ENCODE assay signal across 8 mouse cellular contexts in the genomic region with DNA sequence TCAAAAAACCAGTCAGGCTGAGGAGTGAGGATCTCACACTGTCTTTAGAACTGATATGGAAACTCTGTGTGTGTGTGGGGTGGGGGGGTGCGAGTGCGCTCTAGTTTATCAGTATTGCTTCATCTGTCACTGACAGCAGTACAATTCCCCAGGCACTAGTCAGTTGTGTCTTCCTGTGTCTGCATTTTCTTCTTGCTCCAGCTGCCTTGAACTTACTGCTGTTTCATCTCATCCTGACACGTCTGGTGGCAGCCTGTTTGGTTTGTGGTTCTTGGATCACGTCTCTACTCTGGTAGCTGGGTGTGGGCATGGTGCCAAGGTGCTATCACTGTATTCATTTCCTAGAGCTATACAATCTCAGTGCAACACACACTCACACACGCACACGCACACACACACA.
DNase-seq lines count a peak whose midpoint lies in the region; ATAC-seq and TF ChIP-seq lines count a peak whose summit lies in the region.

No protein-coding gene starts in this region.

- H3K27ac ChIP-seq in hindbrain, embryonic 16.5 days (ENCODE audit: low read depth, low read length): no peak overlapping the region
- H3K27ac ChIP-seq in hindbrain, embryonic 11.5 days (ENCODE audit: low read depth, low read length): no peak overlapping the region
- no peak overlapping the region for H3K27ac ChIP-seq in embryonic facial prominence, embryonic 14.5 days (replicated peaks; ENCODE audit: low read depth, low read length)

- no peak overlapping the region for H3K9ac ChIP-seq in hindbrain, embryonic 16.5 days (ENCODE audit: low read depth, low read length)
- H3K9ac ChIP-seq in hindbrain, embryonic 11.5 days (ENCODE audit: low read depth, low read length): no peak overlapping the region
- H3K9ac ChIP-seq in embryonic facial prominence, embryonic 14.5 days (ENCODE audit: low read depth, low read length): no peak overlapping the region

- no peaks in the 10 kb centered on the region for H3K27me3 ChIP-seq in hindbrain, embryonic 16.5 days (replicated peaks; ENCODE audit: control insufficient read depth, insufficient read depth, low read length)
- no peaks in the 10 kb centered on the region for H3K27me3 ChIP-seq in hindbrain, embryonic 11.5 days (ENCODE audit: control insufficient read depth, insufficient read depth, low read length)
- no peaks in the 10 kb centered on the region for H3K27me3 ChIP-seq in Patski
- no peaks in the 10 kb centered on the region for H3K27me3 ChIP-seq in embryonic facial prominence, embryonic 14.5 days (replicated peaks; ENCODE audit: control insufficient read depth, insufficient read depth, low read length)

- in situ Hi-C loops in Patski (cut with MboI; ENCODE audit: low pct_unique_long_range_greater_than_20kb): no loop called here

- no peak overlapping the region for H3K4me3 ChIP-seq in hindbrain, embryonic 16.5 days (ENCODE audit: low read length)
- H3K4me3 ChIP-seq in hindbrain, embryonic 11.5 days (ENCODE audit: low read depth, low read length): no peak overlapping the region
- H3K4me3 ChIP-seq in embryonic facial prominence, embryonic 14.5 days (ENCODE audit: low read depth, low read length): no peak overlapping the region

- no peak for TF ChIP-seq CTCF in Patski (IDR thresholded peaks at IDR 0.05)

- H3K4me1 ChIP-seq in hindbrain, embryonic 16.5 days (ENCODE audit: control insufficient read depth, insufficient read depth, low read depth, low read length): peaks cover 13% of the 10 kb centered on the region
- no peaks in the 10 kb centered on the region; the same call in 1 of the 2 replicates for H3K4me1 ChIP-seq in hindbrain, embryonic 11.5 days (replicated peaks; ENCODE audit: control insufficient read depth, insufficient read depth, low read length)
- peaks cover 34% of the 10 kb centered on the region for H3K4me1 ChIP-seq in embryonic facial prominence, embryonic 14.5 days (ENCODE audit: control insufficient read depth, insufficient read depth, low read length)

- no peak for DNase-seq in hindbrain, embryonic 11.5 days (ENCODE audit: low spot score)
- DNase-seq in Patski (ENCODE audit: low read depth, low spot score): no peak
- DNase-seq in embryonic facial prominence, embryonic 14.5 days (ENCODE audit: low spot score): peak; percentile 79
- peak; percentile 35 for DNase-seq in kidney, adult 18-20 months
- DNase-seq in lung, postnatal 14 days: peak; percentile 68
- DNase-seq in embryo, embryonic 11 days: no peak

- POLR2A ChIA-PET in Patski (lab: Charles Lee): no interaction called here

- no peaks in the 10 kb centered on the region for H3K9me3 ChIP-seq in hindbrain, embryonic 16.5 days (ENCODE audit: control insufficient read depth, low read length)
- no peaks in the 10 kb centered on the region for H3K9me3 ChIP-seq in hindbrain, embryonic 11.5 days (ENCODE audit: control insufficient read depth, low read length)
- no peaks in the 10 kb centered on the region for H3K9me3 ChIP-seq in embryonic facial prominence, embryonic 14.5 days (ENCODE audit: control insufficient read depth, low read length)

- ATAC-seq in hindbrain, embryonic 16.5 days: peak; percentile 35; the same call in 1 of the 2 replicates
- no peak for ATAC-seq in hindbrain, embryonic 11.5 days (ENCODE audit: low FRiP score)
- ATAC-seq in Patski: peak; percentile 44
- ATAC-seq in embryonic facial prominence, embryonic 14.5 days (ENCODE audit: low read depth): peak; percentile 44; the same call in 1 of the 2 replicates
- ATAC-seq in granulocyte monocyte progenitor cell, adult 5-6 weeks (replicated peaks; ENCODE audit: poor library complexity, severe bottlenecking): no peak

- H3K36me3 ChIP-seq in hindbrain, embryonic 16.5 days (ENCODE audit: control insufficient read depth, insufficient read depth, low read length): no peaks in the 10 kb centered on the region
- no peaks in the 10 kb centered on the region for H3K36me3 ChIP-seq in hindbrain, embryonic 11.5 days (ENCODE audit: control insufficient read depth, insufficient read depth, low read length)
- H3K36me3 ChIP-seq in embryonic facial prominence, embryonic 14.5 days (ENCODE audit: control insufficient read depth, insufficient read depth, low read length): no peaks in the 10 kb centered on the region

- H3K4me2 ChIP-seq in hindbrain, embryonic 16.5 days (ENCODE audit: low read length): no peak overlapping the region
- no peak overlapping the region for H3K4me2 ChIP-seq in hindbrain, embryonic 11.5 days (replicated peaks; ENCODE audit: low read depth, low read length)
- no peak overlapping the region for H3K4me2 ChIP-seq in embryonic facial prominence, embryonic 14.5 days (ENCODE audit: low read depth, low read length)

- CTCF ChIA-PET in Patski (lab: Charles Lee): no interaction called here

- WGBS in hindbrain, embryonic 16.5 days: 55% methylated on average over 6 of the region's 6 CpGs
- WGBS in hindbrain, embryonic 11.5 days: 83% methylated on average over 6 of the region's 6 CpGs
- 42% methylated on average over 6 of the region's 6 CpGs for WGBS in embryonic facial prominence, embryonic 14.5 days

Comparison
In these comparisons a context has a peak if more than half of its experiments do, and no peak if none do; other contexts are left out.
1. ATAC-seq: peak in hindbrain, embryonic 16.5 days (single experiment), Patski (single experiment) and embryonic facial prominence, embryonic 14.5 days (single experiment); none in hindbrain, embryonic 11.5 days (single experiment) and granulocyte monocyte progenitor cell, adult 5-6 weeks (single experiment).
2. DNase-seq: peak in embryonic facial prominence, embryonic 14.5 days (single experiment), kidney, adult 18-20 months (single experiment) and lung, postnatal 14 days (single experiment); none in hindbrain, embryonic 11.5 days (single experiment), Patski (single experiment) and embryo, embryonic 11 days (single experiment).